Mouse (Mus musculus): ENCODE results near the gene Pglyrp4. TPM values are rescaled to one million over a fixed set of nuclear protein-coding genes. Genes with fewer than 3 reads are reported as not detected.
"Not testable (repeated sequence)": the region's sequence is repeated elsewhere in the genome, so short reads cannot be mapped to it uniquely, and the experiment has no call there.

The Pglyrp4 gene
- total RNA-seq (2021): not detected

DNA sequence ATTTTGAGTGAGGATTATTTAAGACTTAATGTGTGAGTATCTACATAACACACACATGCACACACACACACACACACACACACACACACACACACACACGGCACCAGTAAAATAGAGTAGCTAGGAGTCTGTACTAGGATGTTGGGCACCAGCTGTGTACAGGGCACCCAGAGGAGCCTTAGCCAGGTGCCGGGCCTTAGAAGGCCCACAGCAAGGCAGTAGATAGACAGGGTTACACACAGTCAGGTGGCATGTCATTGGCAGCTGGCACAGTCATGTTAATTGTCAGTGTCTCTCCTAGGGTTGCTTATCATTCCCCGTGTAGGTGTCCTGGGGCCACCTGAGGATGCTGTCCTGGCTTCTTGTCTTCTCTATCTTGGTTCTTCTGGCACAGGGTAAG lies at the start of gene Pglyrp4:
TSS of gene Pglyrp4 (plus strand) at position 301 of the 400 bp plus-strand sequence.
- intact Hi-C loops (cut with DNase I): no loop called here
- DNase-seq: no peak

- DNase-seq: no peak
- intact Hi-C loops (cut with DNase I): no loop called here
Observed at GRCm38 (mm10) chr3:90678656-90679055, 48.0 kb upstream of the Pglyrp4 start.

- intact Hi-C loops (cut with DNase I): no loop called here
- no peak for DNase-seq
Observed at GRCm38 (mm10) chr3:90683929-90684328, 42.8 kb upstream of the Pglyrp4 start.

DNA sequence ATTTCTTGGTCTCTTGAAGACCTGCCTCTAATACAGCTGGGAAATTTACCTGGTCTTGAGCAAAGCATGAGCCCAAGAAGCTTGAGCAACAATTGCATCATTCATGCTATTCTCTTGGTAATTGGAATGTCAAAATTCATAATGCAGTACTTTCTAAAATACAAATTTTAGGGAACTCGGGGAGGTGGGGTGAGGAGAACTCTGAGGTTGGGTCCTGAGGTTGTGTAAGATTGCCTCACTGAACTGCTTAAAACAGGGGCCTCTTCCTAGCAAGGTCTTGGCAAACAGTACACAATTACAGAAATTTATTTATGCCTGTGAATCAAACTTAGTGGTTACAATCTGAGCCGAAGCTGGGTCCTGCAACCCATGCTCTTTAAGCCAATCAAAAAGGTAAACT lies 39.9 kb upstream of the Pglyrp4 start:
- intact Hi-C loops (cut with DNase I): no loop called here
- no peak for DNase-seq

- DNase-seq: no peak
- intact Hi-C loops (cut with DNase I): no loop called here
Observed at GRCm38 (mm10) chr3:90693496-90693895, 33.2 kb upstream of the Pglyrp4 start.

DNA sequence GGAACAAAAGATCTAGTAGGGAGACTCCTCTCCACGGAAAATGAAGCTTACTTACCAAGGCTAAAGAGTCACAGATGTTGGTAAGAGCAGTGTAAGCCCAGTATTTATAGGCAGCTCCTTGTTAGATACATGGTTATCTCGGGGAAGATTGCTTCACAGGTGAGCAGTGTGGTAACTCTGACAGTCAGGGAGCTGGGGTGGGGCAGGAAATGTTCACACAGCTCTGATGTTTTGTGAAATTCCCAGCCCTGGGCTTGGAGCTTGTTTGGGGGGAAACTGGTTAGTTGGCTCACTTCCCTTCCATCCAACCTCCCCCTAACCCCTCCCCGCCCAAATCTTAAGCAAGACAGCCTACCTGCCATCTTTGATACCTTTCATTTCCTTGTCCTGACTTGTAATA lies 31.1 kb upstream of the Pglyrp4 start, which contains the start of gene S100a9:
TSS of gene S100a9 (minus strand) at position 109 of the 400 bp plus-strand sequence.
- no peak for DNase-seq
- intact Hi-C loops (cut with DNase I): no loop called here

DNA sequence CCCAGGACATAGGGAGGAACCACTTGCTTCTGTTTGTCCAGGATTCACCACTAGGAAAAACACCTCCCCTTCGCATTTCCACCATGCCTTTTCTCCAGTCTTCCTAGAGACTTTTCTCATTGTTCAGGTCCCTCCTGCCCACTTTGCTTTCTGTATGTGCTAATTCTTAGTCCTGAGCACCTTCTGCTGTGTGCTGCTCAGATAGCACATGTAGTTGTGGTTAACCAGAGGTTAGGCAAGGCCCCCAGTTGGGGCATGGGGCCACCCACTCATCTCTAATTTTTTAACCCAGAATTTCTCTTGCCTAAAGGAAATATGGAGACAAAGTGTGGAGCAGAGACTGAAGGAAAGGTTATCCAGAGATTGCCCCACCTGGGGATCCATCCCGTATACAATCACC lies 24.5 kb upstream of the Pglyrp4 start:
- no peak for DNase-seq
- intact Hi-C loops (cut with DNase I): no loop called here

GRCm38 (mm10) chr3:90708523-90709202 lies 18.0 kb upstream of the Pglyrp4 start:
- DNase-seq: peak; percentile 9

GRCm38 (mm10) chr3:90709591-90710460 lies 16.9 kb upstream of the Pglyrp4 start:
- intact Hi-C loops (cut with DNase I): loop anchor here (5.0 kb wide), 1 partner anchor 218 kb away; the partner anchor contains the start of gene Snapin
- DNase-seq: peak; percentile 87

More at GRCm38 (mm10) chr3:90708523-90709202, 18.0 kb upstream of the Pglyrp4 start:
- intact Hi-C loops (cut with DNase I): loop anchor here (5.0 kb wide), 1 partner anchor 216 kb away; the partner anchor contains the start of gene Snapin

- intact Hi-C loops (cut with DNase I): no loop called here
- no peak for DNase-seq
Observed at GRCm38 (mm10) chr3:90749658-90750057, 23.0 kb downstream of the Pglyrp4 start.

DNA sequence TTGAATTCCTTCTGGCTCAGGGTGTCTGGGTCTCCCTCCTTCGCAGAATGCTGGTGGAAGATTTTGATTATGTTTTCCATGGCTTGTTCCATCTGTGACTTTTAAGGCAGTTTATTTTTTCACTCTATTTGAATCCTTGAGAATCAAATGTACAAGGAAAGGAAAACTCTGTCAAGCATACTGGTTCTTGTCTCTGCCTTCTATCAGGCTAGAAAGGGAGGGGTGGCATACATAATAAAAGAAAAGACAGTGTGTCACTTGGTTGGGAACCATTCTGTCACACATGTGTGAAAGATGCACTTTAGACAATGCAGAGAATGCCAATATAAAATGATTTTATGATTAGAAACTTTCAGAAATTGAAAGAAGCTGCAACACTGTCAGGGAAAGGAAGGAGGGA lies 51.1 kb downstream of the Pglyrp4 start, which contains the start of gene Gm5849:
TSS of gene Gm5849 (minus strand) at position 101 of the 400 bp plus-strand sequence.
- intact Hi-C loops (cut with DNase I); DNase-seq: not testable (repeated sequence)

Other genes starting within 250 kb of the Pglyrp4 start
- 10 to 100 TPM; 35.4 to 37.2 TPM for gene Snapin, start 235.9 kb upstream of the Pglyrp4 start, total RNA-seq (2021)
- 100 to 1,000 TPM; 193 to 199 TPM for gene Chtop, start 217.4 kb upstream of the Pglyrp4 start, total RNA-seq (2021)
- gene S100a1, start 212.5 kb upstream of the Pglyrp4 start, total RNA-seq (2021): 10 to 100 TPM; 25.2 to 25.4 TPM
- gene S100a13, start 212.5 kb upstream of the Pglyrp4 start, total RNA-seq (2021): 10 to 100 TPM in 1 of 2 experiments, 1 to 10 TPM in 1; 9.7 to 12.2 TPM
- gene S100a14, start 200.1 kb upstream of the Pglyrp4 start, total RNA-seq (2021): not detected
- 10 to 100 TPM; 46.9 to 51.6 TPM for gene S100a16, start 189.7 kb upstream of the Pglyrp4 start, total RNA-seq (2021)
- gene S100a3, start 166.3 kb upstream of the Pglyrp4 start, total RNA-seq (2021): 1 to 10 TPM in 1 of 2 experiments, under 1 TPM in 1; 0.40 to 2.0 TPM
- gene S100a2, start 136.7 kb upstream of the Pglyrp4 start, total RNA-seq (2021): not detected
- gene Gm42674, start 125.0 kb upstream of the Pglyrp4 start, total RNA-seq (2021): not detected
- gene S100a4, start 123.1 kb upstream of the Pglyrp4 start, total RNA-seq (2021): 1 to 10 TPM; 3.3 to 6.2 TPM
- not detected for gene S100a5, start 118.4 kb upstream of the Pglyrp4 start, total RNA-seq (2021)
- gene S100a6, start 114.0 kb upstream of the Pglyrp4 start, total RNA-seq (2021): 10 to 100 TPM; 13.1 to 20.7 TPM
- under 1 TPM; 0.30 to 0.46 TPM for gene S100a7a, start 72.9 kb upstream of the Pglyrp4 start, total RNA-seq (2021)
- gene S100a8, start 57.9 kb upstream of the Pglyrp4 start, total RNA-seq (2021): 1 to 10 TPM; 1.5 to 1.7 TPM
- 1 to 10 TPM; 1.3 to 2.0 TPM for gene S100a9, start 31.2 kb upstream of the Pglyrp4 start, total RNA-seq (2021)
- gene Gm5849, start 51.0 kb downstream of the Pglyrp4 start, total RNA-seq (2021): not detected